Mouse (Mus musculus) right cerebral cortex, postnatal 14 days (tissue): Measurements from ENCODE around the gene Ldb2.

Experiments used
- DNase-seq: peaks from one replicate; pipeline ENCODE4 v3.0.0; 2022

The Ldb2 gene

DNA sequence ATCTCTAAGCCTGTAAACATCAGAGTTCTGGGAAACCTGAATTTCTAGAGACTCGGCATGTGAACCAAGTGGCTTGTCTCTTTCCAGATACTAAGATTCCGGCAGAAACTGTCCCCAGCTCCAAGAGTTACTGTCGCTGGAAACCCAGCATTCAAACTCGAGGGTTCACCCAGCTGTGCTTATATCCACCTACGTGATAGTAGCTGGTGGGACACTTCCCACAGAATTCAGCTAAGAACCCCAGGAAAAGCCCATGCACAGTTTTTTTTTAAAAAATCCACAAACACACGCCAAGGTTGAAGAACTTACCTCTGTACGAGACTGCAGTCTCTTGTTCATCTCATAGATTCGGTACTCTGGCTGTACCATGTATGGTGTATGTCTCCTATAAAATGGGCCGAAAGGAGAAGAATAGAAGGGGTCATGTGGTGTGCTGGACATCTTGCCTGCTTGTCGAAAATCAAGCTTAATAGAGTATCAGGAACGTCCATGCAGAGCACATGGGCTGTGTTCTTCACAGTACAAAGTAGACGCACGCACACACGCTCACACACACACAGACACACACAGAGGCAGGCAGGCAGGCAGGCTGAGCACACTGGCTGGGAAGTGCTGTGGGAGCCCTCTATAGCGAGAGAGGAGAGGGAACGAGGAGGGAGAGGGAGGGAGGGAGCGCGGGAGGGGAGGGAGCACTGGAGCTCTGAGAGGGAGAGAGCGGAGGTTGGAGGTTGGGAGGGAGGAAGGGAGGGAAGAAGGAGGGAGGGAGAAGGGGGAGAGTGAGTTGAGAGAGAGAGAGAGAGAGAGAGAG lies at the start of gene Ldb2:
Gene Ldb2, minus strand, starts transcription at position 628 of the 808 bp plus-strand sequence.
- peak; percentile 70 for DNase-seq

DNA sequence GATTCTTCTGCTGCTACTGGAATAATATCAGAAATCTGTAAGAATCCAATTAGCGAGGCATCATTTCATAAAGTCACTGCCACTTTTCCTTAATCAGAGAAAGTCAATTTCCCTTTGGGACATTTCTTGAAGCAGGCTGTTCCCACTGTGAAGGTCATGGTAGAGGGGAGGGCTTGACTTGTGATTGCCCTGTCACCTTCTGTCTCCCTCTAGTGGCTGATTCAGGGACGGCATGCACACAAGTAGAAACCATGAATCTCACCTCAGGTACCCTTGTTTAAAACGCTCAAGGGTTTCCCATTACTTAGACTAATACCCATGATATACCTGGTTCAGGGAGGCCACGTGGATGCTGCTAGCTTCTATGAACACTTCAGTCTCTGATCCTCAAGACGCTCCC lies 31.8 kb upstream of the Ldb2 start:
- peak; percentile 23 for DNase-seq

DNA sequence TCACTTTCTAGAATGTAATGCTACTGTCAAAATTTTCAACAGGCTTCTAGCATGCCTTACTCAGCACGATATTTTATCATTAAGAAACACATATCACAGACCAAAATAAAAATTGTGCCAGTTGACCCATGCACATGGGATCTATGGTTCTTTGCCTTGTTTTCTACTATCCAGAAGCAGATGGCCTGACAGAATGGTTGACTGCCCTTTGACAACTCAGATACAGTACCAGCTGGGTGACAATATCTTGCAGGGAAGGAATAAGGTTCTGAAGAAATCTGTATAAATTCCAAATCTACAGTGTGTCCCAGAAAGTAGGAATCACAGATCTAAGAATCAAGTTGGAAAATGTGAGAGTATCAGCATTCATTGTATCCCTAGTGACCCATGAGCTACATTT lies 16.0 kb upstream of the Ldb2 start:
- no peak for DNase-seq

DNA sequence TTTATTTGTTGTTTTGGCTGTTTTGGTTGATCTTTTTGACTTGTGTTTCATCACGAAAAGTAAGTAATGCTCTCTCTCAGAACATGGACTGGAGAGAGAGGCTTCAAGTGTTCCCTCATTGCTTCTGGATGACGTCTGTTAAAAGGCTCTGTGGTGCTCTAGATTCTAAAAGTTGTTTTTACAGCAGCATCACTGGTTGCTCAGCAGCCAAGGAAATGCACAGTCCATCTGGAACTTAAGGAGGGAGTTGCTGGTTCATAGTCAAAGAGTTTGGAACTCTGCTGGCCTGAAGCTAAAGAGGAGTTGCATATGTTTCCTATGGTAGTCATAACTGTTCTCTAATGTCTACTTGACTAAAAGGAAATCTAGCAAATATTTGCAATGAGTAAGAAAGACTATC lies 6.5 kb upstream of the Ldb2 start:
- no peak for DNase-seq

DNA sequence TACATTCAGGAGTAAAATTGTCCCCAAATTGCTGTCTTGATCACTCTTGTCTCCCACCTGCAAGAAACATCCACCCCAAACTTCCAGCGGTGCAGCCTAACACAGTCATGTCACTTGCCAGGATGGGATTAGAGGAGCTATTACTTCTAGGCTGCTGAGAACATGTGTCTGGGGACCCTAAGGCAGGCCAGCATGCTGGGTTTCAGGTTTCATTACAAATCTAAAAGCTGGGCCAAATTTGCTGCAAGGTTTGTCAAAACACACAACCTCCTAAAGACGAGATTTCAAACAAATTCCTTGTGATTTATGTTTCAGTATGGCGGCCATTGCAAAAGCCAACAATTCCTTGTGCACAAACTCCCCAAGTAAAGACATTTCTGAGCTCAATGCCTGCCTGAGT lies 1.6 kb upstream of the Ldb2 start:
- DNase-seq = no peak

DNA sequence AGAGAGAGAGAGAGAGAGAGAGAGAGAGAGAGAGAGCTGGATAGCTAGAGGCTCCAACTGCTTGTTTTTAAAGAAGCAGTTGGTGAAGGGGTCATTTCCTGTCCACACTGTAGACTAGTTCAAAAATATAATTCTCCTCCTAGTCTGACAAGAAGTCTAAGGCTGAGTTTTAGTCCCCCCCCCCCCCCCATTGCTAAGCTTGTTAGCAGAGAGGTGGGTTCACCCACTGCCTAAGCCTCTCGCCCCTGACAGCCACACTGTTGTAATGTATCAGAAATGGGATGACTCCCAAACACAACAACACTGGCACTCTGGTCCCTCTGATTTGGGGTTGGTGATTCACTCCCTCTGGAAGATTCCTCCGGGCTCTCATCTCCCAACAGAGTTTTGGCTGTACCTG lies 381 bp upstream of the Ldb2 start:
- DNase-seq = no peak

DNA sequence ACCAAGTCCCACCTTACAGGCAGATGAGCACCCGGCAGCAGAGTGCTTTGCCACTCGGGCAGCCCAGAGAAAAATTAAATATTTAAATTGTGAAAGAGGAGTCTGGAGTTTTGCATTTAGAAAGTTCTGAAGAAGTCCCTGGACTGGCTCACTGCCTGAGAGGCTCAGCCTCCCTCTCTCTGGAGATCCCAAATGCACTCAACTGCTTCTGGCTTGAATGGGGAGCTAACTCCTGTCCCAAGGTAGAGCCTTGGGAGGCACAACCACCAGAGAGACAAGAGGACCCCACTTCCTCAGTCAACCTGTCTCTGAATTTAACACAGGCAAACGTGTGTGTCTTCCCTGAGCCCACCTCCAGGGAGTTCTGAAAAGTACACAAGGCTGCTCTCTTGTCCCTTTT lies 987 bp downstream of the Ldb2 start:
- no peak for DNase-seq

DNA sequence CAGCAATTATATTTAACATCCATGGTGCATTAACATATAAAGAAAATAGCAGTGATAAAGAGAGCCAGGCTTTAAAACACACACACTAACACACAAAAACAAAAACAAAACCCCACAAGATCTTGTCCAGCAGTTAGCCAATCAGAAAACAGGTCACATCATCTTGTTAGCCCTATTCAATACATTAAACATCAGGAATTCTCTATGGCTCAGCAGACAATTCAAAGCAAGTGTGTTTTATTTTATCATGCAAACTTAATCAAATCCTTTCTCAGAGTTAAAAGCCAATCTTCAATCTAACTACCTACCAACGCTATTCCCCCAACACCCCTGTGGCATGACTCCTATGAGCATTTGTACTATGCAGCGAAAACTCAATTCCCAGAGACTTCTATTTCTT lies 1.4 kb downstream of the Ldb2 start:
- no peak for DNase-seq

DNA sequence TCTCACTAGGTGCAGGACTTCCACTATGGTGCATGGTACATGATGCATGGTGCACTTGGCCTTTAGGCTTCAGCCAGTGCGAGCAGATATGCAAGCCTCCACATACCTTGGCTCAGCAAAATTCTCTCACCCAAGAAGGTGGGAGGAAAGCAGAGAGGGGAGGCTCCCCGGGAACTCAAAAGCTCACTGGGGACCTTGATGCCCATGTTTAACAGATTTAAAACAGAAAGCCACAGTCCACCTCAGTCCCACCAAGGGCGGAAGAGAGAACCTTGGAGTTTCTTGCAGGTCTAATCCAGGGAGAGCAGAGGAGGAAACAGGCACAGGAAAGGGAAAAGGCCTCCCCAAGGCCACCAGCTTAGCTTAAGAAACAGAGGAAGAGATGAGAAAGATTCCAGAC lies 14.9 kb downstream of the Ldb2 start:
- no peak for DNase-seq

DNA sequence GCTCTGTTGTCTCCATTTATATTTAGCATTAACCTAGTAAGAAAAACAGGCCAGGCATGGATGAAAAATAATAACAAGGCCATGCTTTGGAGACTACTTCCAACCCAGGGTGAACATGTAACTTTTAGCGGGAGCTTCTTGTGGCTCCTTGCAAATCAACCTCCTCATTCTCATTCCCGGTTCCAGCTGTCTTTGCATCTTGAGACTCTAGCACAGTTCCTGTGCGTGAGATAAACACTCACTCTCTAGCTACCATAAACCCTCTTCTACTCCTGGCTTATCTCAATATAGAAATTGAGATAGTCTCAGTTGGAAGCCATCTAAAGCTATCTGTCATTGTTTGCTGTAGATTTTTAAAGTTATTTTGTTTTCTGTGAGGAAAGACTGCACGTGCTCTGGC lies 20.1 kb downstream of the Ldb2 start:
- no peak for DNase-seq

DNA sequence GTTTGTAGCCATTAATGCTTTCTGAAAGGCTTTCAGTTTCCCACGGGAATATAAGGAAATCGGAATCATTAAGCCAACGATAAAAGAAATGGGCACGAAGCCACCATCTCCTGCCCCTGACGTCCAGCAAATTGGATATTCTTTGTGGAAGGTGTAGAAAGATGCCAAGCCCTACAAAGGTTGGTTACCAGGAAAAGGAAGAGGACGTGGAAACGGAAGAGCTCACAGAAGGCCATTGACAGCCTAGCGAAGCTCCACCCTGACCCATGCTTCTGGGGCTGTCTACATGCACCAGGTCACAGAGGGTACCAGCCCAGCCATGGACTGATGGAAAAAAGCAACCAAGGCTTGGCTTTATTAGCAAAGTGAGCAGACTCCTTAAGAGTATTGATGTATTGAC lies 31.0 kb downstream of the Ldb2 start:
- no peak for DNase-seq

DNA sequence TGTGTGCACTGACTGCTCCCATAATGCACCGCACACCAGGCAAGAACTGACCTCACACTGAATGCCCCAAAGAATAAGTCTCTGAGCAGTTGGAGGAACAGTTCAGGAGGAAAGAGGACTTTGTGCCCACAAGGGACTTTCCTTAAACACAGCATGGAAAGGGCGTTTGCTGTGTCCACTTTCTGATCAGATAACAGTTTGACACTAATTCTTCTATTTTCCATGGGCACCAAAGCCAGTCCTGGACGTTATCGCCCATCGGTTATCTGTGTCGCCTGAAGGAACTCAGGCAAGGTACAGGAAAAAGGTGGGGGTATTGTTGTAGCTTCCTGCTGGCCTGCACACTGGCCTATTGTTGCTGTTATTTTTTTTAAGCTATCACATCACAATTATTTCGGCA lies 34.6 kb downstream of the Ldb2 start:
- DNase-seq = no peak

DNA sequence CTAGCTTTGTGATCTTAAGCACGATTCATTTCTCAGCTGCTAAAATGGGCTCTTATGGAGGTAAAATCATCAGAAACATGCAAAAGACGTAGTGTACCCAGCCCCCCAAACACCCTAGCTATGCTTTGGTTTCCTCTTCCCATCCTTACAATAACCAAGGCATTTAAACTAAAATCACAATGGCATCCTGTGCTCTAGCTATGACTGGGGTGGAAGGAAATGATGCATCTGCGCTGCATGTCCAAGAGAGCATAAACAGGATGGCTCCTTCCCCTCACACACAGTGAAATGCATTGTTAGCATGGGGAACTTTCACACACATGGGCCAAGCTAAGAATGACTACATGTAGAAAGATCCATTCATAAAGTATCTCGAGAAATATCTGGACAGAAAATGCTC lies 40.3 kb downstream of the Ldb2 start:
- no peak for DNase-seq

DNA sequence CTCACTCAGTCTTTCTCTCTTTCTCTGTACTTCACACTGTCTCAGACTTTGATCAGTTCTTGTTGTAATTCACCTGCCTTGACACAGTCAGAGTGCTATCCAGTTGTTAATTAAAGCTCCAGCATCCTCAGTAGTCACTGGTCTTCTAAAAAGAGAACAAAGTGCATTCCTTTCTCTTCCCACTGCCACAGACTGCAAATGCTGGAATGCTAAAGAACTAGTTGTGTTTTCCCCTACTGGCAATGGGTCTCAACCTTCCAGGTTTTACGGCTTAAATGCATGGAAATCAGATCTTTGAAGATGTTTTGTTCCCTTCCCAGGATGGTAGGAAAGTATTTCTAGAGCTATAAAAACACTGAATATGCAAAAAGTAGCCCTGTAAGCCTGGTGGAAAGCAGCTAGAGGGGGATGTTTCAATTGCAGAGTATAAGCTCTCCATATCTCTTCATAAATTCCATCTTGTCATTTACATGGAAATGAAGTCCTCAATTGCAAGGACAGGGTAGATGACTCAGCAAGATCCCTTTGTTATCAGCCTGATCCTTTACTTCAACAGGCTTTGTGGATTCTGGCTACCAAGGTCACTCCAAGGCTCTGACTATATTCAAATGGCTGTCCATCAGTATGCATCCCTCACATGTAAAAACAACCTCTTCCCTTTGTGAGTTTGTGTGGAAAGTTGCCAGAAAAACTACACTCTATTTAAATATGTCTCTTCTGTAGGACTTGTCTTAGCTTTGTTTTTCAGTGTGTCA lies 45.1 kb downstream of the Ldb2 start:
- no peak for DNase-seq

DNA sequence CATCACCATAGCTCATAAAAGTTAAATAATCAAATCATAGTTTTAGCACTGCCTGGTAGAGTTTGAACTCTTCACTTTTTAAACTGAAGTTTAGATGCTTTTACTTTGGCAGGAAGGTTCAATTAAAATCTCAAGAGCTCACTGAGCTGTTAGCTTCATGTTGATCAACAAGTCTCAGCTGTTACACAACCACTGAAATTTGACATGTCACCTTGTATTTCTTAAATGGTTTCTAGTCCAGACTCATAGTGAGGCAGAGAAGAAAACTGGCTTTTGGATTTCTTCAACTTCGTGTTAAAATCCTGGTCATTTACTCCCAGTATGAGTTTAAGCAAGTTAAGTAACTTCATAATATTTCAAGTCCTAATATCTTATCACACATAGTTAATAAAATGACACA lies 53.8 kb downstream of the Ldb2 start:
- DNase-seq = no peak

DNA sequence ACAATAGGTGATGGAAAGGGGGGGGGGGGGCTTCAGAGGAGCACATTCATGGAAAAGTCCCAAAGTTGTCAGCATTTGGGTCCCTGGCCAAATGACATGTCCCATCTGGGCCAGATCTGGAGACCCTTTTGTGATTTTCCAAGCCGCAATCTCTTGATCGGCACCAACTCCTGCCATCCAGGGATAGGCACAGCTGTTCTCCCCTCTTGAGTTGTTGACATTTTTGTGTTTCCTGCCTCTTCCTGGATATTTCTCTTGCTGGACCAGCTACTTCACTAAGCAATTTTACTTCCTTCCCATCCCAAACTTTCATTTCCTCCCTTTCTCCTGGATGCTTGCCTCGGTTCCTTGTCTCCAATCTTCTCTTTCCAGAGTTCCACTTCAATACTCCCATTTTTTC lies 63.1 kb downstream of the Ldb2 start:
- DNase-seq = no peak

DNA sequence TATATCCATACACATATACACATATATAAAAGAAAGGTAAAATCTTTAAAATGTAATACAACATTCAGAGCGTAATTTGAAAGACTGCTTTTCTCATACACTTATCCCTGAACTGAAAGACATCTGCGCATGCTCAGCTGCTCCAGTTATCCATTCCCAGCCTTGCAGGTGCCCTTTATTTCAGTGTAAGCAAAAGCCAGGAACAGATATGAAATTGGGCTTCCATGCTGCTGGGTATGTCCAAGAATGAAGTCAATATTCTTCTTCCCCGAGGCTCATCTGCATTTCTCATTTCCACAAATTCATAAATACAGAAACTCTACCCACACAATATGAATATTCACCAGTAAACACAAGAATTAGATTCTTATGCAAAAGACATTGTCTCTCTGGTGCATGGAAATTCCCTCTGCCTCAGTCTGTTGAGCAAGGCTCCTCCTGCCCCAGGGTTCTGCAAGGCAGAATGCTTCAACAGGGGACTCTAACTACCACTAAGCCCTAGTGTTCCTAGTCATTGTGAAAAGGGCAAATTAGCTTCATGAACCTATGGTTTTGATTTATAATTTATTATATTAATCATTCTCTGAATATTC lies 65.3 kb downstream of the Ldb2 start:
- no peak for DNase-seq

DNA sequence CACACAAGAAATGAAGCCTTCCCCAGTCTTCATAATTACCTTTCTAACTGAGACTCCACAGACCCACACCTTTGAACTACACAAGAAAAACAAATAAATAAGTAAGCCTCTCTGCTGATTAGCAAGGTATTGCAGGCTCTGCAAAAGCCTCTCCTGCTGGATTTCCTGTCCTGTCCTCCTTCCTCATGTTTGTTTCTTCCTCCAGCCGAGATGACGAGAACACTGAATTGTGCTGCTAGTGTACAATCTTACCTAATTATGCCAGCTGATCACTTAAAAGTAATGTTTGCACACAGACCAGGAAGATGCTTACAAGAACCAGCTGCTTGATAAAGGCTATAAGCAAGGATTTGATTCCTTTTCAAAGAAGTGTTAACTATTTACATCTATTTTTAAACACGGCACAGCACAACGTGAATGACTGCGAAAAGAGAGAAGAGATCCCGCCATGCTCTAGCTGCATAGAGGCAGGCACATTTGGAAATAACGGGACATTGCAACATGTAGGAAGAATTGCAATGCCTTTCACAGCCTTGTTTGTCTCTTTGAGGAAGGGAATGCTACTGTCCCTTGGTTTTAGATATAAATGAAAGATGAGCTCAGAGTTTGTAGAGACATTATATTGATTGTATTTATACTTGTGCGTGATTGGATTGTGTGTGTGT lies 69.7 kb downstream of the Ldb2 start:
- no peak for DNase-seq

DNA sequence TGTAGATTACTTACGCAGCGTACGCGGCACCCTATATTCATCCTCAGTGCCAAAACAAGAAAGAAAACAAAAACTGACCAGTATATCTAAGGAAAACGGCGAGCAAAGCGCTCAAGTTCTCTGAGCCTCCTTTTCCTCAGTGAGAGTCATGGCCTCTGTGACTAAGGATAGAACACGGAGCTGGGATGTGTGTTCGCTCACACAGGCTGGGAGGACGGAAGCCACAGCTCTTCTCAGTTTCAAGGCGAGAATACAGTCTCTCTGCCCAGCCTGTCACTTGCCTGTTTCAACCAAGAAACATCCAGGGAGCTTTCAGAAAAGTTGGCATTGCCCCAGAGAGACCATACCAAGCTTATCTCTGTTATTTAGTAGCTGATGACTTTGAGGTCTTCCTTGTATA lies 71.5 kb downstream of the Ldb2 start:
- DNase-seq = no peak

DNA sequence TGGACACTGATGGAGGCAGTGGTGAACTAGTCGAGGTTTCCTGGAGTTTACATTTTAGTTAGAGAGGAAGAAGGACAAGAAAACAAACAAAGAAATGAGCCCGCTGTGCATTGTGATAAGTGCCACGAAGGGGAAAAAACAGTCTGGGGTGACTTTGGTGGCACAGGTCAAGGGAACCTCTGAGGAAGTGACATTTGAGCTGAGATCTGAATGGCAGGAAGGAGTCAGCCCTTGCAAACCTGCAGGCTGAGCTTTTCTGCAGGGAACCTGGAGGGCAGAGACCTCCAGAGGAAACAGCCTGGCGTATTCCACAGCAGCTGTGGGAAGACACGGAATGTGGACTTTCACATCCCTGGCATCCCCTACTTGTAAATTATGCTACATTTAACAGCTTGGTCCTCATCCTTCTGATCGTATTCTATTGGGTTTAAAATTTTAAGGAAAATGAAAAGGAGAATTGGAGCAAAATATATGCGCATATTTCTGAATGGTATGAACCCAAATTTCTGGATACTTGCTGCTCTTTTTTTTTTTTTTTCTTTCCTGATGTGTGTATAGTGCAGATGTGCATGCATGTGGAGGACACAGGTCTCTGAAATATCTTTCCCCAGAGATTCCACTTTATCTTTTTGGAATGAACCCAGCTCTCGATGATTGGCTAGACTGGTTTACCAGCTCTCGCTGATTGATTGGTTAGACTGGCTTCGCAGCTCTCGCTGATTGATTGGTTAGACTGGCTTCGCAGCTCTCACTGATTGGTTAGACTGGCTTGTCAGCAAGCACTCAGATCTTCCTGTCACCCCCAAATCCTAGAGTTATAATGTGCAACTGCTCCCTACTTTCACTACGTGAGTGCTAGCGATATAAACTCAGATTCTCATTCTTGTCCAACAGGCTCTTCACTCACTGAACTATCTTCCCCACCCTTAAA lies 72.7 kb downstream of the Ldb2 start:
- no peak for DNase-seq

DNA sequence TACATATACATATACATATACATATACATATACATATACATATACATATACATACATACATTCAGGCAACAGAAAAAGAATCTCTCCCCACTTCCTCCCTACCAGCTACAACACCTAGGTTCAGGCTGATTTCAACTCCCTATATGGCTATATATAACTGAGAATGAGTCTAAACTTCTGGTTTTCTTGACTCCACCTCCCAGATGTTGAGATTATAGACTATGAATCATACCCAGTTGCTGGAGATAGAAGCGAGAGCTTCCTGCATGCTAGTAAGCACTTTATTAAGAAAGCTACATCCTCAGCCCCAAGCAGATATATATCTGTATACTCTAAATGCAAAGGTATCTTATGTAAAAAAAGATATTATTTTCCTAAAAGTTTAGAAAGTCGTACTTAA lies 74.0 kb downstream of the Ldb2 start:
- no peak for DNase-seq

DNA sequence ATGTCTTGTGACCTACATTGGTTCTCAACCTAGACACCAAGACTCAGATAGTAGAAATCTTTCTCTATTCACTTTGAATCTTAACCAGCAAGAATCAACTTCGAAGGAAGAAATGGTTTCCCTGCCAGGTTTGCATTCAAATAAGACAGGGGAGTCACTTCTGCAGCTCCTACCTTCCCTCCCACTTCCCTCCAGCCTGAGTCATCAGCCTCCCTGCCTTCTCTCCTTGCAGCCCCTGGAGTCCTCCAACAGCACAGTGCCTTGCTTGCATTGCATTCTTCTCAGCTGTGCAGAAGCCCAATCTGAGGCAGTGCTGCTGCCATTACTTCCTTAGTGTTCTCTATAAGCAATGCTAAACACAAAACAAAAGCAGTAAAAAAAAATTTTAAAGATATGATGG lies 79.6 kb downstream of the Ldb2 start:
- no peak for DNase-seq

DNA sequence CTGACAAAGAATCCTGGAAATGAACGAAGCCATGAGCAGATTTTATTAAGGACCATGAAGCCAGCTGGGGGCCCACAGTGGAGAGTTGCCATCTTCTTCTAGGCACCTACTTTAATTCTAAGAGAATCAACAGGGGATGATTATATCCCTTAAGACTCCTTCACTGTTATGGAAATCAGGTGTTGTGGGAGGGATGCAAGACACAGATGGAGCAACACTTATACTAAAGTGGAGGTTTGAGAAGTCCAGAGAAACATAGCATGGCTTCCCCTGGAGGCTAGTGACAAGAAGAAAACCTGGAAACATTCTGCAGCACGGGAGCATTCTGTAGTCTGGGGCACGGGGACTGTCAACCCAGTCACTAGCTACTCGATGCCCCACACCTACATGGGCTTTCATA lies 85.0 kb downstream of the Ldb2 start:
- DNase-seq = no peak
